Mouse (Mus musculus): ENCODE measurements around the gene Lat2. TPM values are rescaled to one million over a fixed set of nuclear protein-coding genes. Genes with fewer than 3 reads are reported as not detected.

The Lat2 gene
- 14.1 and 20.9 TPM in 2 replicates for polyA plus RNA-seq (2012; rRNA removed; ENCODE audit: low replicate concordance)

GRCm38 (mm10) chr5:134614802-134615201 is at the start of gene Lat2:
Lat2 (minus strand) TSS chr5:134615025.

DNA sequence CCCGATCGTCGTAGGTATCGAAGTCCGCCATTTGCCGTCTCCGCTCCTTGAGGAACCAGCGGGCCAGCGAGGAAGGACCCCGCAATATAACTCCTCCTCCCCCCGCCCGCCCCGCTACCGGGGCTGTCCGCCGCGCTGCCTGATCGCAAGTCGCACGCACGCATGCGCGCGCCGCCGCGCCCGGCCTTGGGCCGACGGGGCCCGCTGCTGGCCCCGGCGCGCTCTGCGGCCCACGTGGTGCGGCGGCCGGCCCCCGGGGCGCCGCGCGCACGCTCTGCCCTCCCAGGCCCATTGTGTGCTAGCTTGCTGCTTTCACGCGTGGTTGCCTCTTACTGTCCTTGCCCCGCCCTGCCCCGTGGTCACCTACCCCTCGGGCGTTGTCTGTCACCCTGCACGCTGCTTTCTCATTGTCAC is 24.5 kb upstream of the Lat2 start, which contains the start of gene Eif4h:
Gene Eif4h, minus strand, starts transcription at position 222 of the 414 bp plus-strand sequence.

GRCm38 (mm10) chr5:134581146-134581545 is 33.7 kb downstream of the Lat2 start, which contains the start of gene Rfc2:
Rfc2 (plus strand) TSS chr5:134581366.

DNA sequence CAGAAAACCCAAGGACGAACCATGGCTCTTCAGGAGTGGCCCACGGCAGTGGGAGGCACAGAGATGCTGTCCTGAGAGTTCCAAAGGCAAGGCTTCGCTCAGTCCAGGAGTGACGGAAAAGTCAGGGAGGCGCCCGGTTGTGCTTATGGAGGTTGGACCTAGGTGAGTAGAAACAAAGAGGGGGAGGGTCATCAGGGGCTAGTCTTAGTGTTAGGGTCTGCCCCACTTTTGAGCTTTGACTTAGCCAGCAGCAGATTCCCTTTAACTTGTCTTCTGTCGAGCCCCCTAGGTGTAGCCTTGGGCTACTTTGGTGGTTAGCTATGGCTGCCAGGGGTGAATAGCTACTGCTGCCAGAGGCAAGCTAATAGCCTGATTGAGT is 54.8 kb downstream of the Lat2 start, which contains the start of gene Syna:
Gene Syna, minus strand, starts transcription at position 101 of the 379 bp plus-strand sequence.

DNA sequence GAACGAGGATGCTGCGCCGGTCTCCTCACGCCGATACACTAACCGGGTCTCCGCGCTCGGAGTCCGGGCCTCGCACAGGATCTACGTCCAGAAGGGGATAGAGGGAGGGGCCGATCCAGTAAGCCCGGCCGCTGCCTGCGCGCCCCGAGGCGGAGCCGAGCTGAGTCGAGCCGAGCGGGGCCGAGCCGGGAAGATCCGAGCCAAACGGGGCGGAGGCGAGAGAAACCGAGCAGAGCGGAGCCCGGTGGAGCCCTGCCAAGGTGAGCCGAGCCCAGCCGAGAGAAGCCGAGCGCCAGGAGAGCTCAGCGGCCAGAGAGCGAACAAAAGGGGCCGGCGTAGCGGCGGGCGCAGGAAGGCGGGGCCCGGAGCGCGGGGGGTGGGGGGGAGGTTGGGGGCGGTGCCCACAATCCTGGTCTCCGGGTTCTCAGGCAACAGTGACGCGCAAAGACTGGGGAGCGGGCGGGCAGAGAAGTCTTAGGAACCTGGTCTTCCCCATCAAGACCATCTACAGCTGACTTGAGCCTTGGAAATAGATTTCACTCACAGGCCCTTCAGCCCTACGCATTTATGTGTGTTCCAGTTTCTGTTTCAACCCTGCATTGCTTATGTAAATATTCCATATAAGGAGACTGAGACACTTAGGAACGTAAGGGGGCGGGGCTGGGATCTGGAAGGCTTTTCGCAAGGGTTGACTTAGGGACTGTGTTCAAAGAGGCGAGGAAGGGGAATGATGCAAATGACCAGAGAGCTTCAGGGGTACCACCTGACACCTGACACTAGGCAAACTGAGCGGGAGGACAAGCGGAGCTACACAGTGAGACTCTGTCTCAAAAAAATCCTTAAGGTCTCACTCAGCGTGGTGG is 62.5 kb downstream of the Lat2 start, which contains the start of gene Clip2:
Gene Clip2, minus strand, starts transcription at position 325 of the 863 bp plus-strand sequence.

Other genes with a start within 250 kb of the Lat2 start
- gene Gtf2ird1, start 158.3 kb downstream of the Lat2 start, polyA plus RNA-seq (2012; rRNA removed; ENCODE audit: low replicate concordance): 16.0 and 23.8 TPM in 2 replicates
- 13.9 and 24.0 TPM in 2 replicates for gene Clip2, start 62.6 kb downstream of the Lat2 start, polyA plus RNA-seq (2012; rRNA removed; ENCODE audit: low replicate concordance)
- 0.13 and 0.17 TPM in 2 replicates for gene Syna, start 54.9 kb downstream of the Lat2 start, polyA plus RNA-seq (2012; rRNA removed; ENCODE audit: low replicate concordance)
- 50.2 and 59.8 TPM in 2 replicates for gene Rfc2, start 33.7 kb downstream of the Lat2 start, polyA plus RNA-seq (2012; rRNA removed; ENCODE audit: low replicate concordance)
- 186 and 196 TPM in 2 replicates for gene Eif4h, start 24.5 kb upstream of the Lat2 start, polyA plus RNA-seq (2012; rRNA removed; ENCODE audit: low replicate concordance)
- gene Limk1, start 73.6 kb upstream of the Lat2 start, polyA plus RNA-seq (2012; rRNA removed; ENCODE audit: low replicate concordance): 21.5 and 37.1 TPM in 2 replicates
- 129 and 229 TPM in 2 replicates for gene Eln, start 132.3 kb upstream of the Lat2 start, polyA plus RNA-seq (2012; rRNA removed; ENCODE audit: low replicate concordance)